9 mouse cellular contexts compared by ENCODE assay signal in the genomic region with DNA sequence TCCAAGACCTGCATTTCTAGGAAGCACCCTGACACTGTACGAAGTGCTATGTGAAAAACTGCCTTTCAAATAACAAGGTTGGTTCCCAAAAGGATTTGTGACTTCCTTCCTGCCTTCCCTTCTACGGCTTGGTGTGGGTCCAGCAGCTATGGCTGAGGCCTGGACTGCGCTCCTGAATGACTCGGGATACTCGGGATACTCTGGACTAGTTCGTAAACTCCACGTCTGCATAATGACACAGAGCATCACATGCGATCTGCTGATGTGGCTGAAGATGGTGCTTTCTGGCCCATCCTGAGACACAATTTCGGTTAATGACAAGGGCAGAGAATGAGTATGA. TPM values are rescaled to one million over a fixed set of nuclear protein-coding genes. Genes with fewer than 3 reads are reported as not detected.
DNase-seq lines count a peak whose midpoint lies in the region; ATAC-seq and TF ChIP-seq lines count a peak whose summit lies in the region.
"Had no signal": no experiment of that assay in that cellular context is flagged by ENCODE, and none has a peak within 500 bp of the region (broad histone marks: within the 10 kb centered on the region; RNA-seq: fewer than 3 reads in every experiment).

No protein-coding gene starts in this region.

- no peak for TF ChIP-seq EP300 in heart, postnatal 0 days (IDR thresholded peaks at IDR 0.05; ENCODE audit: low read depth)

- H3K36me3 ChIP-seq in heart, postnatal 0 days (replicated peaks; ENCODE audit: control insufficient read depth, insufficient read depth, low read length) = peaks cover 22% of the 10 kb centered on the region
- 0 out of 2 replicates have a peak, but pooled peaks cover 3% of the 10 kb centered on the region for H3K36me3 ChIP-seq in hindbrain, embryonic 15.5 days
- peaks cover 20% of the 10 kb centered on the region for H3K36me3 ChIP-seq in midbrain, embryonic 14.5 days (ENCODE audit: control insufficient read depth, insufficient read depth, low read length)

- TF ChIP-seq POLR2A in bone marrow macrophage, adult 2 months (IDR thresholded peaks at IDR 0.05; ENCODE audit: borderline replicate concordance, low read depth, low read length) = no peak

- 15% methylated on average over 9 of the region's 9 CpGs for WGBS in heart, postnatal 0 days
- 23% methylated on average over 9 of the region's 9 CpGs for WGBS in hindbrain, embryonic 15.5 days
- WGBS in midbrain, embryonic 14.5 days = 22% methylated on average over 9 of the region's 9 CpGs

- no peaks in the 10 kb centered on the region for H3K9me3 ChIP-seq in heart, postnatal 0 days (replicated peaks; ENCODE audit: control insufficient read depth, low read length)
- H3K9me3 ChIP-seq in hindbrain, embryonic 15.5 days = no peaks in the 10 kb centered on the region
- H3K9me3 ChIP-seq in midbrain, embryonic 14.5 days (ENCODE audit: control insufficient read depth, low read length) = no peaks in the 10 kb centered on the region

- peaks cover 45% of the 10 kb centered on the region for H3K4me1 ChIP-seq in heart, postnatal 0 days (ENCODE audit: control insufficient read depth, insufficient read depth)
- peaks cover 17% of the 10 kb centered on the region for H3K4me1 ChIP-seq in bone marrow macrophage, adult 2 months (ENCODE audit: control insufficient read depth, insufficient read depth, low read length)
- H3K4me1 ChIP-seq in hindbrain, embryonic 15.5 days (replicated peaks) = peaks cover 18% of the 10 kb centered on the region
- peaks cover 16% of the 10 kb centered on the region for H3K4me1 ChIP-seq in midbrain, embryonic 14.5 days (ENCODE audit: control insufficient read depth, insufficient read depth, low read length)

- H3K27ac ChIP-seq in heart, postnatal 0 days (ENCODE audit: low read depth) = peak overlapping the region; percentile 93
- H3K27ac ChIP-seq in bone marrow macrophage, adult 2 months (ENCODE audit: insufficient read depth, low read depth, low read length) = peak overlapping the region; percentile 77
- peak overlapping the region; percentile 88 for H3K27ac ChIP-seq in hindbrain, embryonic 15.5 days (replicated peaks)
- H3K27ac ChIP-seq in midbrain, embryonic 14.5 days (replicated peaks; ENCODE audit: low read depth, low read length) = peak overlapping the region; percentile 95

- peak overlapping the region; percentile 63 for H3K4me2 ChIP-seq in heart, postnatal 0 days (ENCODE audit: low read depth, low read length)
- H3K4me2 ChIP-seq in hindbrain, embryonic 15.5 days = peak overlapping the region; percentile 76
- peak overlapping the region; percentile 79 for H3K4me2 ChIP-seq in midbrain, embryonic 14.5 days (ENCODE audit: low read length)

- H3K4me3 ChIP-seq in heart, postnatal 0 days (ENCODE audit: low read depth, low read length) = peak overlapping the region; percentile 54
- H3K4me3 ChIP-seq in bone marrow macrophage, adult 2 months (ENCODE audit: insufficient read depth, low read length) = peak overlapping the region; percentile 62
- peak overlapping the region; percentile 34 for H3K4me3 ChIP-seq in hindbrain, embryonic 15.5 days
- H3K4me3 ChIP-seq in midbrain, embryonic 14.5 days (replicated peaks; ENCODE audit: low read depth, low read length) = peak overlapping the region; percentile 37

- H3K9ac ChIP-seq in heart, postnatal 0 days (replicated peaks; ENCODE audit: low read depth, low read length) = peak overlapping the region; percentile 57
- H3K9ac ChIP-seq in hindbrain, embryonic 15.5 days = peak overlapping the region; percentile 64
- H3K9ac ChIP-seq in midbrain, embryonic 14.5 days (replicated peaks; ENCODE audit: low read length) = peak overlapping the region; percentile 56; the same call in 1 of the 2 replicates

- H3K27me3 ChIP-seq in heart, postnatal 0 days (ENCODE audit: control insufficient read depth, insufficient read depth, low read length) = no peaks in the 10 kb centered on the region
- H3K27me3 ChIP-seq in hindbrain, embryonic 15.5 days = no peaks in the 10 kb centered on the region
- no peaks in the 10 kb centered on the region for H3K27me3 ChIP-seq in midbrain, embryonic 14.5 days (ENCODE audit: control insufficient read depth, insufficient read depth, low read length)

- ATAC-seq in heart, postnatal 0 days (ENCODE audit: insufficient read depth, low read depth) = peak; percentile 9
- peak; percentile 53 for ATAC-seq in hindbrain, embryonic 15.5 days (ENCODE audit: low FRiP score, low read depth)
- ATAC-seq in midbrain, embryonic 14.5 days (ENCODE audit: low FRiP score, low TSS enrichment) = peak; percentile 18

- no peak for TF ChIP-seq CTCF in heart, postnatal 0 days (IDR thresholded peaks at IDR 0.05; ENCODE audit: low read depth)
- no peak for TF ChIP-seq CTCF in bone marrow macrophage, adult 2 months (IDR thresholded peaks at IDR 0.05; ENCODE audit: low read depth, low read length)

- peak; percentile 55 for DNase-seq in heart, postnatal 0 days (ENCODE audit: low spot score)
- DNase-seq in heart, adult 18-20 months = no peak
- DNase-seq in midbrain, embryonic 14.5 days = no peak
- no peak for DNase-seq in natural killer cell, adult 2 months (ENCODE audit: low spot score in 2 of 2)
- no peak for DNase-seq in urinary bladder, adult 2 months (ENCODE audit: low spot score)
- no peak for DNase-seq in urinary bladder, postnatal 14 days (ENCODE audit: low spot score)

RNA-seq across cellular contexts. Expression of gene C87436, which starts 33.6 kb away (rescaled TPM):
- total RNA-seq in heart, postnatal 0 days (2014; rRNA removed; ENCODE audit: low replicate concordance) = 9.1 and 9.9 TPM in 2 replicates
- polyA plus RNA-seq in heart, postnatal 0 days (2015; fragmentation: Nextera tagmentation; extraction: Ambion mirVana) = 16.4 and 16.9 TPM in 2 replicates
- 10 to 100 TPM in 1 of 2 experiments, 1 to 10 TPM in 1; 8.4 to 10.4 TPM for total RNA-seq in heart, adult 18-20 months (2021)
- 16.6 and 20.3 TPM in 2 replicates for polyA plus RNA-seq in bone marrow macrophage, adult 2 months (2012; ENCODE audit: insufficient read depth, insufficient read length, missing spikeins)
- polyA plus RNA-seq in hindbrain, embryonic 15.5 days (2015; fragmentation: Nextera tagmentation; extraction: Ambion mirVana) = 23.7 and 25.7 TPM in 2 replicates
- 22.8 and 25.5 TPM in 2 replicates for polyA plus RNA-seq in midbrain, embryonic 14.5 days (2014; fragmentation: Nextera tagmentation; extraction: Ambion mirVana)
- 24.6 and 28.2 TPM in 2 replicates for polyA plus RNA-seq in urinary bladder, adult 2 months (2012; rRNA removed)

RNA-seq across cellular contexts. Expression of gene Gm44790, which starts 45.3 kb away (rescaled TPM):
- total RNA-seq in heart, postnatal 0 days (2014; rRNA removed; ENCODE audit: low replicate concordance) = 0.46 TPM in 1 of 2 replicates, not detected in the other
- polyA plus RNA-seq in heart, postnatal 0 days (2015; fragmentation: Nextera tagmentation; extraction: Ambion mirVana) = not detected in 2 replicates
- not detected for total RNA-seq in heart, adult 18-20 months (2021)
- not detected in 2 replicates for polyA plus RNA-seq in bone marrow macrophage, adult 2 months (2012; ENCODE audit: insufficient read depth, insufficient read length, missing spikeins)
- polyA plus RNA-seq in hindbrain, embryonic 15.5 days (2015; fragmentation: Nextera tagmentation; extraction: Ambion mirVana) = 1.2 TPM in 2 replicates
- not detected in 2 replicates for polyA plus RNA-seq in midbrain, embryonic 14.5 days (2014; fragmentation: Nextera tagmentation; extraction: Ambion mirVana)
- 0.28 and 1.0 TPM in 2 replicates for polyA plus RNA-seq in urinary bladder, adult 2 months (2012; rRNA removed)
- total RNA-seq: left cerebral cortex, postnatal 25 days had no signal

RNA-seq across cellular contexts. Expression of gene Pcbp1, which starts 54.4 kb away (rescaled TPM):
- 46.2 and 55.2 TPM in 2 replicates for total RNA-seq in heart, postnatal 0 days (2014; rRNA removed; ENCODE audit: low replicate concordance)
- polyA plus RNA-seq in heart, postnatal 0 days (2015; fragmentation: Nextera tagmentation; extraction: Ambion mirVana) = 276 and 285 TPM in 2 replicates
- total RNA-seq in heart, adult 18-20 months (2021) = 100 to 1,000 TPM; 142 to 150 TPM
- 177 and 185 TPM in 2 replicates for polyA plus RNA-seq in bone marrow macrophage, adult 2 months (2012; ENCODE audit: insufficient read depth, insufficient read length, missing spikeins)
- polyA plus RNA-seq in hindbrain, embryonic 15.5 days (2015; fragmentation: Nextera tagmentation; extraction: Ambion mirVana) = 341 and 351 TPM in 2 replicates
- 289 and 325 TPM in 2 replicates for polyA plus RNA-seq in midbrain, embryonic 14.5 days (2014; fragmentation: Nextera tagmentation; extraction: Ambion mirVana)
- 153 and 183 TPM in 2 replicates for polyA plus RNA-seq in urinary bladder, adult 2 months (2012; rRNA removed)
